Mouse (Mus musculus) kidney, adult 2 months (tissue): ENCODE measurements around the gene Slc11a1.

Experiments used
- CTCF ChIP-seq: fragments of 200-500 bp; conservative IDR thresholded peaks from 2 replicates; pipeline ENCODE4 v1.5.1; 2011; ENCODE audit warnings: low read depth, mild to moderate bottlenecking, control low read depth, low read length, moderate library complexity, mixed read lengths; ENCODE audit not compliant: insufficient read depth, insufficient read length
- POLR2A ChIP-seq: fragments of 200-500 bp; IDR thresholded peaks from one replicate; pipeline ENCODE4 v1.6.1; 2011; ENCODE audit warnings: low read depth, low read length, control low read depth

GRCm38 (mm10) chr1:74412711-74413110 lies 37.7 kb downstream of the Slc11a1 start:
- no peak for TF ChIP-seq POLR2A
- TF ChIP-seq CTCF, result no peak
